Mouse (Mus musculus): Measurements from ENCODE around the gene Tas2r124.

- TF ChIP-seq CTCF (IDR thresholded peaks at IDR 0.05; ENCODE audit: low read depth, low read length) (no peak), POLR2A (IDR thresholded peaks at IDR 0.05; ENCODE audit: extremely low read depth, insufficient read depth, low read length) (no peak)
Measured at GRCm38 (mm10) chr6:132750206-132750605, 4.3 kb upstream of the Tas2r124 start.

Data from liver, adult 2 months (tissue).